Mouse (Mus musculus) heart, adult 2 months (tissue): ENCODE results near the gene F5. TPM values are rescaled to one million over a fixed set of nuclear protein-coding genes. Genes with fewer than 3 reads are reported as not detected.

Experiments
- DNase-seq, 2 experiments: peaks; one replicate each; pipeline ENCODE4 v3.0.0; 2021
- H3K27ac ChIP-seq: fragments of 200-600 bp; 2 replicates; pipeline ENCODE4 v1.8.1; 2022
- H3K27me3 ChIP-seq: fragments of 200-500 bp; 2 replicates; pipeline ENCODE4 v1.6.1; 2012; ENCODE audit warnings: mild to moderate bottlenecking, low read length, inconsistent platforms, mixed read lengths; ENCODE audit not compliant: control insufficient read depth, insufficient read depth
- H3K36me3 ChIP-seq: fragments of 200-500 bp; 2 replicates; pipeline ENCODE4 v1.6.1; 2012; ENCODE audit warnings: low read length, inconsistent platforms; ENCODE audit not compliant: control insufficient read depth, insufficient read depth
- H3K4me1 ChIP-seq: fragments of 200-500 bp; 2 replicates; pipeline ENCODE4 v1.6.1; 2011; ENCODE audit warnings: low read length; ENCODE audit not compliant: control insufficient read depth, insufficient read depth
- H3K4me3 ChIP-seq: fragments of 200-600 bp; 2 replicates; pipeline ENCODE4 v1.8.1; 2022
- H3K79me2 ChIP-seq: fragments of 200-500 bp; replicated peaks from 2 replicates; pipeline ENCODE4 v1.6.1; 2012; ENCODE audit warnings: mild to moderate bottlenecking, inconsistent platforms, low read length, moderate library complexity, mixed read lengths; ENCODE audit not compliant: control insufficient read depth, insufficient read depth
- H3K9ac ChIP-seq: fragments of 200-500 bp; 2 replicates; pipeline ENCODE4 v1.6.1; 2012; ENCODE audit warnings: low read depth, mild to moderate bottlenecking, control low read depth, inconsistent platforms, low read length, mixed read lengths
- CTCF ChIP-seq: fragments of 200-600 bp; IDR thresholded peaks from 2 replicates; pipeline ENCODE4 v1.8.1; 2022; ENCODE audit warnings: antibody characterized with exemption, mild to moderate bottlenecking, moderate library complexity
- EP300 ChIP-seq: fragments of 200-500 bp; IDR thresholded peaks from 2 replicates; pipeline ENCODE4 v1.6.1; 2011; ENCODE audit warnings: low read depth, low read length, control low read depth; ENCODE audit not compliant: insufficient read depth
- POLR2A ChIP-seq: fragments of 200-500 bp; IDR thresholded peaks from 2 replicates; pipeline ENCODE4 v1.6.1; 2011; ENCODE audit warnings: mild to moderate bottlenecking, low read depth, low read length, control low read depth; ENCODE audit not compliant: insufficient read depth
- WGBS: fragments of 180-500 bp; shearing (Covaris S2); methylation state at CpG from one replicate; pipeline ENCODE4 v1.1.7; 2018; 5-methylcytosine and 5-hydroxymethylcytosine counted together
- intact Hi-C: fragments of 180-260 bp; cut with DNase I; formaldehyde crosslinking; loops from one replicate; pipeline ENCODE4 v1.15.1; 2025
- polyA plus RNA-seq: library from polyadenylated mRNA; depleted of rRNA; stranded (reverse); fragments of >200 nt; gene quantifications from 2 replicates; pipeline ENCODE4 v1.2.3, GENCODE M21; 2012; rRNA removed
- total RNA-seq, 2 experiments: library from RNA; stranded (reverse); gene quantifications; 2 replicates each; pipeline ENCODE4 v1.2.3; 2021

Gene F5
- total and polyA plus RNA-seq, 3 experiments, result 0.70 to 5.0 (median 1.5) TPM

GRCm38 (mm10) chr1:164254836-164255235 lies 103.2 kb downstream of the F5 start:
- intact Hi-C loops, result no loop called here
- WGBS, result 68% methylated on average over 3 of the region's 3 CpGs
- DNase-seq, result no peak
- H3K27me3 ChIP-seq, result no peaks in the 10 kb centered on the region
- H3K79me2 ChIP-seq, result peaks cover 2% of the 10 kb centered on the region; the same call in 1 of the 2 replicates
- no peak overlapping the region for H3K4me3 ChIP-seq
- TF ChIP-seq CTCF, result no peak
- no peak for TF ChIP-seq POLR2A
- TF ChIP-seq EP300, result no peak
- H3K9ac ChIP-seq, result no peak overlapping the region
- H3K4me1 ChIP-seq, result peaks cover 3% of the 10 kb centered on the region
- H3K27ac ChIP-seq, result no peak overlapping the region
- no peaks in the 10 kb centered on the region for H3K36me3 ChIP-seq

- H3K4me1 ChIP-seq, result no peaks in the 10 kb centered on the region
- H3K79me2 ChIP-seq, result peaks cover 2% of the 10 kb centered on the region; the same call in 1 of the 2 replicates
- H3K4me3 ChIP-seq, result no peak overlapping the region
- no peak for TF ChIP-seq EP300
- no peak for TF ChIP-seq CTCF
- no peak for TF ChIP-seq POLR2A
- peaks cover 6% of the 10 kb centered on the region; the same call in 1 of the 2 replicates for H3K36me3 ChIP-seq
- WGBS, result 72% methylated on average over 16 of the region's 16 CpGs
- H3K9ac ChIP-seq, result no peak overlapping the region
- DNase-seq, result no peak
- H3K27me3 ChIP-seq, result no peaks in the 10 kb centered on the region
- H3K27ac ChIP-seq, result no peak overlapping the region
- intact Hi-C loops, result no loop called here
These were observed 108.8 kb downstream of the F5 start for GRCm38 (mm10) chr1:164260171-164261028.

DNA sequence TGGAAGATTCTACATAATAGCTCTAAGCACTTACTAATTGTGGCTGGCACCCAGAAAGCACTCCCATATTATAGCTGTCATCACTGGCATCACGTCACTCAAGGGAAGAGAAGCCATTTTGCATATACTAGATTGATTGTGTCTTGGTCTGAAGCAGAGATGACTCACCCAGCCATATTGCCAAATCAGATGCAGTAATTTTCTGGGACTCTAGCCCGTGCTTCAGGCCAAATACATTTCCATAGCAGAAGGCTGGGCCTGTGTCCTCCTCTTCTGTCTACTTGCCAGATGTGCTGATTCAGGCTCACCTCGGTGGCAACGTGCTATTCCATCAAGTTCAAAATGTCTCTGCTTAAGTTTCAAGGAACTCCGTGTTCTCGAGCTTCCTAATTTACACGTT lies 109.9 kb downstream of the F5 start:
- H3K9ac ChIP-seq, result no peak overlapping the region
- TF ChIP-seq CTCF, result no peak
- no peak for TF ChIP-seq EP300
- TF ChIP-seq POLR2A, result no peak
- H3K79me2 ChIP-seq, result peaks cover 2% of the 10 kb centered on the region; the same call in 1 of the 2 replicates
- no peaks in the 10 kb centered on the region for H3K27me3 ChIP-seq
- H3K36me3 ChIP-seq, result peaks cover 6% of the 10 kb centered on the region; the same call in 1 of the 2 replicates
- H3K4me3 ChIP-seq, result no peak overlapping the region
- 64% methylated on average over 7 of the region's 7 CpGs for WGBS
- DNase-seq, result peak in 1 of 2 experiments; percentile 25
- intact Hi-C loops, result no loop called here
- no peak overlapping the region for H3K27ac ChIP-seq
- H3K4me1 ChIP-seq, result no peaks in the 10 kb centered on the region

Other genes with a start within 250 kb of the F5 start
- gene Scyl3, start 222.7 kb upstream of the F5 start, total RNA-seq, result 1 to 10 TPM; 4.3 to 5.3 TPM
- gene Scyl3, start 222.7 kb upstream of the F5 start, polyA plus RNA-seq, result 3.4 and 6.0 TPM in 2 replicates
- gene BC055324, start 157.0 kb upstream of the F5 start, total RNA-seq, result under 1 TPM; 0.73 to 0.93 TPM
- 0.53 and 0.91 TPM in 2 replicates for gene BC055324, start 157.0 kb upstream of the F5 start, polyA plus RNA-seq
- gene Mettl18, start 156.9 kb upstream of the F5 start, total RNA-seq, result 1 to 10 TPM; 3.7 to 4.3 TPM
- 1.1 and 1.6 TPM in 2 replicates for gene Mettl18, start 156.9 kb upstream of the F5 start, polyA plus RNA-seq
- gene Sele, start 103.6 kb upstream of the F5 start, total RNA-seq, result under 1 TPM; 0.23 to 0.70 TPM
- 0.70 and 1.2 TPM in 2 replicates for gene Sele, start 103.6 kb upstream of the F5 start, polyA plus RNA-seq
- 1 to 10 TPM; 1.9 to 2.0 TPM for gene Sell, start 89.9 kb upstream of the F5 start, total RNA-seq
- 1.8 and 2.7 TPM in 2 replicates for gene Sell, start 89.9 kb upstream of the F5 start, polyA plus RNA-seq
- 1 to 10 TPM; 1.8 to 3.6 TPM for gene Selp, start 36.6 kb upstream of the F5 start, total RNA-seq
- 1.7 and 1.8 TPM in 2 replicates for gene Selp, start 36.6 kb upstream of the F5 start, polyA plus RNA-seq
- 1 to 10 TPM; 5.0 to 7.8 TPM for gene Slc19a2, start 97.2 kb downstream of the F5 start, total RNA-seq
- gene Slc19a2, start 97.2 kb downstream of the F5 start, polyA plus RNA-seq, result 7.6 and 14.6 TPM in 2 replicates
- gene Ccdc181, start 123.7 kb downstream of the F5 start, total RNA-seq, result 1 to 10 TPM; 8.6 to 9.2 TPM
- 2.7 TPM in 2 replicates for gene Ccdc181, start 123.7 kb downstream of the F5 start, polyA plus RNA-seq
- 1 to 10 TPM; 3.6 to 3.7 TPM for gene Nme7, start 152.3 kb downstream of the F5 start, total RNA-seq
- gene Nme7, start 152.3 kb downstream of the F5 start, polyA plus RNA-seq, result 2.1 and 3.0 TPM in 2 replicates
- gene Blzf1, start 155.7 kb downstream of the F5 start, total RNA-seq, result 10 to 100 TPM; 23.1 to 23.6 TPM
- 4.7 and 10.2 TPM in 2 replicates for gene Blzf1, start 155.7 kb downstream of the F5 start, polyA plus RNA-seq